Mouse (Mus musculus): Measurements from ENCODE around the gene Ss18l2.

Ss18l2 gene

DNA sequence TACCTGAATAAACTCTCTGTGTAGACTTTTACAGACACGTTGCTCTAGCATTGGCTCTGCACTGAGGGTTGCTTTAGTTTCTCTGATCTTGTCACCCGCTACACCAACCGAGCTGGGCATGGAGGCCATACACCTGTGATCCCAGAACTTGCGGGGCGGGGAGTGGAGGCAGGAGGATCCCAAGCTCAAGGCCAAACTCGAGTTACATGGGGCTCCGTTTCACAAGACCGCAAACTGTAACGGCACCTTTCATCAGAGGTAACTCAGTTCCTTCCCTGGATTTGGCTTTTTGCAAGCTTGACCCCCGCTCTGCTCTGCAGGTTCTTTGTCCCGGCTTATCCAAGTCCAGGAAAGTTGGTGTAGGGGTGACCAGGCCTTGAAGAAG lies 5.9 kb upstream of the Ss18l2 start:
- in situ Hi-C loops (cut with MboI): no loop called here

DNA sequence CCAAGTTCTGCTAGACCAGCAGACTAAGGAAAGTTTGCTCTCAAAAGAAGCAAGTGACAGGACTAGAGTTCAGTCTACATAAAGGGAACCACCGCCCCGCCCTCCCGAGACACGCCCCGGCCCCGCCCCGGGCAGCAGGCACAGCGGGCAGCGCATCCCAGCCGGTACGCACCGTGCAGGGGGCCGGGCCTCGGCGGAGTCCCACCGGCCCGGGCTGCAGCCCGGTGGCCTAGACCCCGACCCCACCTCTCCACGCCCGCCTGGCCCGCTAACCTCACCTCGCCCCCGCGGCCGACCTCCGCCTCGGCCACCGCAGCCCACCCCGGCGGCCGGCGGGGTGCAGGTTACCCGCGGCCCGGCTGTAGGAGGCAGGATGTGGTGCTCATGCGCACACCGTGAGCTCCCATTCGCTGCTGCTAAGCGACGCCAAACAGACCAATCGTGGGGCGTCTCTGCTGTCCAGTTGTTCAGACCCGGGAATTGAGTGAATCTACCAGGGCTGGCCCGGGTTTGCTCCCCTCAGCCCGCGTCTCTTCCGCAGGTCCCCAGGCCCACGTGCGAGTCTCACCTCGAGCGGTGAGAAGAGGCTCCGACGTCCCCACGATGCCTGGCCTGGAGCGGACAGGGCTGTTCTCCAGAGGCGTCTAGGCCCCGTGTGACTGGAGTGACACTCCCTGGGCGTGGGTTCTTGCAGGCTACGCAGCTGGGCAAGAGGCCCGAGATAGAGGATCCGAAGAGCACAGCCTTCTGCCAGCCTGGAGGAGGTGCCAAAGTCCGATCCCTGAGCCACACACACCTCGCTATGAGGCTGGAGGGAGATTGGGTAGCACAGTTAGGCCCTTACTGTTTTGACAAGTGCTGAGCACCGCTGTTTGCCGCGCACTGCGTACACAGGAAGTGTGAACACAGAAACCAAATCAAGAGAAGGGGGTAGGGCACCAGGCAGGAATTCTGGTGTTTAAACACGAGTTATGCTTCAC lies 5.2 kb upstream of the Ss18l2 start, which contains the start of gene Sec22c:
TSS of gene Sec22c (minus strand) at position 845 of the 980 bp plus-strand sequence.
- in situ Hi-C loops (cut with MboI): no loop called here

DNA sequence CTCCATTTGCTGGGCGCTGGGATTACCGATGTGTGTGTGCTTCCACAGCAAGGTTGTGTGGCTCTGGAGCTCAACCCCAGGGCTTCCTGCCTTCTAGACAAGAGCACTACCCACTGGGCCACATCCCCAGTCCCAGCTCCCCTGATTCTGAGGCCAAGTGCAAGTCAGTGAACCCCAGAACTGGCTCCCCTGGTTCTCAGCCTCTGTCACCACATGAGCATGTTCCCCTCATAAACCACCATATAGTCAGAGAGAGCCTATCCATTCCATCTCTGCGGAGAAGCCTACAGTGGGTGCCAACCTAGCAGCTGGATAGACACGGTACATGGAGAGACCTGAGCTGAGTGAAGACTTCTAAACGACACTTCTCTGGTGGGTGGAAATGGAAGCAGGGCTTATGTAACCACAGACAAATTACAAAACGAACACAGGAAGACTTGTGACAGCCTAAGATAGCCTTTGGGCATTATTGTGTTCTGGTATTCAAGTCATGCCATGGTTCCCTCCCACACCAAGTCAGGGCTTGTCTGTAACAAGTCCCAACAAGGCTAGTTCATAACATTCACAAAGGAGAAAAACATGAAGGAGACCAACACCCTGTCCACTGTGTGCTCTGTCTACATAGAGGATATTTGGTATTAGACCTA lies 4.0 kb upstream of the Ss18l2 start:
- in situ Hi-C loops (cut with MboI): no loop called here

DNA sequence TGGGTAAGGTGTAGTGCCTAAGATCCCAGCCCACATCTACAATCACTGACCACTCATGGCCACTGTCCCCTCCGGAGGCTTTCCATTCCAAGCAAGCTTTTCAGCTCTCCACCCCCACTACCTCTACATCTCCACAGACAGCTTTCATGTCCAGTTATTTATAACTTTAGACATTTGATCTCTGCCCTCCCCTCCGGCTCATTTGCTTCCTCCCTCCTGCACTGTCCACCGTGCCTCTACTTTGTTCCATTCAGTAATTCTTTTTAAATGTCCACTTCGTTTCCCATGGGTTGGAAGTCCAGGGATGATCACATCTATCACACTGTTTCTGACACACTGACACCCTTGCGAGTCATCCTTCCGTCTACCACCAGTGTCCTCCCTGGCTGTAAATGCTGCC lies 2.3 kb upstream of the Ss18l2 start:
- in situ Hi-C loops (cut with MboI): no loop called here

DNA sequence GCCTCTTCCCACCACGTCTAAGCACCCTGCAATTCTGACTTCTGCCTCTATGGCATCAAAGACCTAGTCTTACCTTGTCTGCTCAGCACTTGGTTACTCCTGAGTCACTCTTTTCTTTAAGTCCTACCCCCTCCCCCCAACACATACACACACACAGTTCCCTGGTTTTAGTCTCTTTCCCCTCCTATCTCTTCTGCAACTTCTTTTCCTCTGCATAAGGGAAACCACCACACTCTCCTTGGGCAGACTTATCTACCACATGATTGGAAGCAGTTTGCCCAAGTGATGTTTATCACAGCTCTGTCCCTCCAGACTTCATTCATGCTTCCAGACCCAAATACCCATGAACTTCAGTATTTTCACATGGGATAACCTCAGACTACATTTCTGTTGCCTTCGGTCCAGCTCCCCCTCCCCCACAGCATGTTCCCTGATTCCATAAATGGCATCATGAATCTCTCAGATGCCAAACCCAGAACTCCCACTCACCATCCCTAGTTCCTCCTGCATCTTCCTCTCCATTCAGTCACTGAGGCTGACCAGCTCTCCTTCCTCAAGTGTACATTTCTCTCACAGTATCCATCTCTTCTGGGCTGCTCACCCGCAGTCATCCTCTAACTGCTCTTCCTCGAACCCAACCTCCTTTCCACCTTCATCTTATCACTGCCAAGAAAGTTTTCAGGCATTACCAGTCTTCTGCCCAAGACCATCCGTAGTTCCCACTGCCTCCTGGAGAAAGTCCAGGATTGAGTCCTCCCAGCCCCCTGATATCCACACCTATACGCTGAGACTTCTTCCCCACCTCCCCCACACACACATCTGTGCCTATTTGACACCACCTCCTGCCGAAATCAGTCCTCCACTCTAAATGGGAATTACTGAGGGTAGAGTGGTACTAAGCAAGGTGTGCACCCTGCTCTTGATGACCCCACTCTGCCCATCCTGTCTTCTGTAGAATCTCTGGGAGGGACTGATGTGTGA lies 1.3 kb upstream of the Ss18l2 start:
- in situ Hi-C loops (cut with MboI): no loop called here

DNA sequence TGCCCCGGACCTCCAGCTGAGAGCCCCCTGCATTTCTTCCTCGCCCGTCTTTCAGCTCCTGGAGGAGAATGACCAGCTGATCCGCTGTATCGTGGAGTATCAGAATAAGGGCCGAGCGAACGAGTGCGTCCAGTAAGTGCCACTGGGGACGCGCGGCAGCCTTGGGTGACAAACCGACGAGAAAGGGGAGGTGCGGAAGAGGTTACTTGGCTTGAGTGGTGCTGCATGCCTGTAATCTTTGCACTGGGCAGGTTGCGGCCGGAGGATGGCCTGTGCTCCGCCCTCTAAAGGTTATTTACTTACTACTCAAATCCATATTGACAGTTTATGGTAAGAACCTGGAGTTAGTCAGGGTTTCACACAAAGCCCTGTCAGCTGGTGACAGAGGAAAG lies 451 bp downstream of the Ss18l2 start:
- in situ Hi-C loops (cut with MboI): no loop called here

DNA sequence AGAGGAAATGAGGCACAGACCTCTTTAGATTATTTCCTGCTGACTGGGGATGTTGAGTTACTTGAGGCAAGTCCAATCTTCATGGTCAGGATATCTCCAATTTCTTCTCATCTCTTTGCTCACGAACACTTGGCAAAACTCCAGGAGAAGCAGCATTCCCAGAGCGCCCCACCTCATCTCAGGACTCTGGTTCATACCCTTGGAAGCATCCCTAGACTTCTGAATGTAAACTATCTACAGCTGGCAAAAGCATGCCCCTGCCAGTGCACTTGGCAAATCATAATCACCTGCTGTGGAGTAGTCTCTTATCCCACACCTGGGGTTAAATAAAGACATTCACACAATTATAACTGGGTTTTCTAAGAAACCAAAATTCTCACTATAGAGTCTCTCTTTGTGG lies 6.9 kb downstream of the Ss18l2 start:
- in situ Hi-C loops (cut with MboI): no loop called here

DNA sequence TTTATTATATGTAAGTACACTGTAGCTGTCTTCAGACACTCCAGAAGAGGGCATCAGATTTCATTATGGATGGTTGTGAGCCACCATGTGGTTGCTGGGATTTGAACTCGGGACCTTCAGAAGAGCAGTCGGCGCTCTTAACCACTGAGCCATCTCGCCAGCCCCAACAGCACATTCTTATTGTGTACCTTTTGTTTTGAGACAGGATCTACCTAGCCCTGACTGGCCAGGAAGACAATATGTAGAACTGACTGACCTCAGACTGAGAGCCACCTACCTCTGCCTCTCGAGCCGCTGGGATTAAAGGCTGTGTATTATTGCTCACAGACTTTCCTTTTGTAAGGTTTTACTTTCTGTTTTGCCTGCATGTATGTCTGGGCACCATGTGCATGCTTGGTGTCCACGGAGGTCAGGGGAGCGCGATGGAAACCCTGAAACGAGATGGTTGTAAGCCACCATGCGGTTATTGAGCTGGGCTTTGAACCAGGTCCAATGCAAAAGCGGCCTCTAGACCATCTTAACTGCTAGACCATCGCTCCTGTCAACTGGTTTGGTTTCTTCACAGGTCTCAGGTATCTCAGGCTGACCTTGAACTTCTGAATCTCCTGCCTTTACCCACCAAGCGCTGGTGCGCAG lies 8.1 kb downstream of the Ss18l2 start:
- in situ Hi-C loops (cut with MboI): no loop called here

DNA sequence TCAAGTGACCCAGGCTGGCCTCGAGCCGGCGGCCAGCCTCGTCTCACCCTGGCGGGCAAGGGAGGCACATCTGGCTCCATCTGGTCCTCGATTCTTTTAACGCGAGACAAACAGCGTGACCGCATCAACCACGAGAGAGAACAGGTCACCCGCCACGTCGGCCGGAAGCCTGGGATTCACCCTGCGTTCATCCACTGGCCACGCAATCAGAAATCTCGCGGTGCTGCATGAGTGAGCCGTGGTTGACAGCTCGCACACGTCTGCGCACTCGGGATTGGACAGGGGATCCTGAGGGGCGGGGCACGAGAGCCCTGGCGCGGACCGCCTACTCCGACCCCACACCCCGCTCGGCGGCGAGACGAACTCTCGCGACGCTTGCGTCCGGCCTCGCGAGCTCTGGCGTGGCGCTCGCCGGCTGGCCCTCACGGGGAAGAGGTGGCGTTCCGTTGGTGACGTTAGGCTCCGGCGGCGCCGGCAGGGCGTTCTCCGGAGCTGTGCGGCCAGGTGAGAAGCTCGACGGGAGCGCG lies 8.7 kb downstream of the Ss18l2 start, which contains the start of gene Nktr:
TSS of gene Nktr (plus strand) at position 378 of the 527 bp plus-strand sequence.
- in situ Hi-C loops (cut with MboI): no loop called here

DNA sequence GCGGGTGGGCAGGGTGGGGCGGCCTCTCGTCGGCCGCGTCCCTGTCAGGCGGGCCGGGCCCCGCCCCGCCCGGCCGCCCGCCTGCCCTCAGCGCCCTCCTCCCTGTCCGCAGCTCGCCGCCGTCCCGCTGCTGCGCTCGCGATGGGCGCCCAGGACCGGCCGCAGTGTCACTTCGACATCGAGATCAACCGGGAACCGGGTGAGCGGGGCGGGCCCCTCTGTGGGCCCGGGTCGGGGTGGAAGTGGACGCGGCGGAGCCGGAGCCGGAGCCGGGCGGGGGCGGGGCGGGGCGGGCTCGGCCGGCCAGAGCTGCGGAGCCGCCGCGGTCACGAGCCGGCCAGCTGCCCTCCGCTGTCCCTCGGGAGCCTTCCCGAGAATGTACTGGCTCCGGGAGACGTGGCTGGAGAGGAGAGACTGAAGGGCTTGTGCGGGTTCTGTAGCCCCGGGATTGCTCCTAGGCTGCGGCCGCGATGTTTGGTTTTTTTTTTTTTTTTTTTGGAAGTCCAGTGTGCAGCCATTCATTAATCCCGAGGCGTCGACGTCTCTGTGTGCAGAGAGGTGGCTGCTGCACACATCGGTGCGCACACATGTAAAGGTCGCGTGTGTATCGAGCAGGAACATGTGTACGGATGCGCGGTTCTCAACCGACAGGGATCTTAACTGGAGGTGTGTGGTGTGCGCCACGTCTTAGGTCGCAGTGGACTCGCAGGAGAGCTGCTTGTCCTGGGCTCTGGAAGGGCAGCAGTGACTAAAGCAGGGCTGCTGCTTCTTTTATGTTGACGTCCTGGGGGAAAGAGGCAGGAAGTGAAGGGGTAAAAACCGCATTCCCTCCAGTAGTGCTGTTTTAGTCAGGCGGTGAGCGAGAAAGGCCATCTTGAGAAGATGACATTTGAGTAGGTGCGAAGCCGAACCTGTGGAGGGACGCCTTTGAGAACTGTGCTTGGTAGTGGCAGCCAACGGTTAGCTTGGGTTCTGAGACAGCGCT lies 9.5 kb downstream of the Ss18l2 start:
- in situ Hi-C loops (cut with MboI): no loop called here

DNA sequence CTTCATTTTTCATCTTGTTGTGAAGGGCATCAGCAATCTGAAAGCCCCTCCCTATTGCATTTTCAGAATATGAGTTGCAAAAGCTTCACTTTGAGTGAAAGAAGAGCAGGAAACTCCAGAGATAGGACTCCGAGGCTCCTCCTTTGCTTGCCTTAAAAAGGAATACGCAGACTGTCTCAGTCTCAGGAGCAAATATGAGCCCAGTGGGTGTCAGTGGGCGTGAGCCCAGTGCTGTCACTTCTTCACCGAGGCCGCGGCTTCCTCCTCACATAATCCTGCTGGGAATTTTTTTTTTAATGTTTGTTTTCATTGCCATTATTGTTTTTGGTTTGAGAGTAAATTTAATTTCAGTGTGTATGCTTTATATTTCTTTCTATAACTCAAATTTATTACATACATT lies 30.4 kb downstream of the Ss18l2 start:
- in situ Hi-C loops (cut with MboI): no loop called here

DNA sequence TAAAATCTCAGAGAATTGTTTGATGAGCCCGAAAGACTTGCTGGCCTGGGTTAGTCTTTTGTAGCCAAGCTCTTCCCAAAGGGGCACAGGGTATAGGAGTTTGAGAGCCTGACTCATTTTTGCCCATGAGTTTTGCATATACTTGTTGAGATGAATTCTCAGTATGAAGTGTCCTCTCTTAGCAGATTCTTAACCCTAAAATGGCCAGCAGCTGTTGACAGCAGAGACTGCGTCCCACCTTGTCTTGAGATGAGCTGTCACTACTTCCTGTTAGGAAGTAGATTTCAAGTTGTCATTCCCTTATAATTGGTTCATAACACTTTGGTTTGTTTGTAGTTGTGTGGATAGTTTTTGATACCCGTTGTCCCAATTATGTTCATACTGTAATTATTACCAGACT lies 31.0 kb downstream of the Ss18l2 start:
- in situ Hi-C loops (cut with MboI): no loop called here

DNA sequence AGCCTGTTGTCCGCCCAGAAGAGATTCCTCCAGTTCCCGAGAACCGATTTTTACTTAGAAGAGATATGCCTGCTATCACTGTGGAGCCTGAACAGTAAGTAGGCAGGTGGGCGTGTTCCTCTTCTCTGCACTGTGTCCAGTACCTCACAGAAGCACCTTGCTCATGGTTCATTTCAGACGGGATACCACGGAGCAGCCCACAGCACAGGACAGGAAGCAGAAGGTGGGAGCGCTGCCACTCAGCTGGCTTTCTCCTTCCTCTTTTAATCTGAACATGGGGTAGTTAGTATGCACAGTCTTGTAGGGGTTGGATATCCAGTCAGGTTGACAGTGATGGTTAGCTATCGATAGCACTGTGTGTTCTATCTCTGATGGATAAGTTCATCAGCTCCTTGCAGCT lies 33.9 kb downstream of the Ss18l2 start:
- in situ Hi-C loops (cut with MboI): no loop called here

DNA sequence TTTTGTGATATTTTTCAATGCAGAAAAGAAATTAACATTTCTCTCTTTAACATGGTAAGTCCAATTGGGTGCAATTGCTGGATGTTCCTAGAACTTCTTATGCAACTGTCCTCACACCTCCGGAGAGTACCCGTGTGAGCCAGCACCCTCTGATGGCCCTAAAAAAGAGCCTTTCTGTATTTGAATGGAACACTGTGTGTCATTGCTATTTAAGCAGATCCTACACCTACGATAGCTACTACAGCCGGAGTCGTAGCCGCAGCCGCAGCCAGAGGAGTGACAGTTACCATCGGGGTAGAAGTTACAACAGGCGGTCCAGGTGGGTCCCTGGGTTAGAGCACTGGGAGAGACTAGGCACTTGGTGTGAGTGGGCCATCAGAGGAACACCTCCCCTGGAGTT lies 42.6 kb downstream of the Ss18l2 start:
- in situ Hi-C loops (cut with MboI): no loop called here

DNA sequence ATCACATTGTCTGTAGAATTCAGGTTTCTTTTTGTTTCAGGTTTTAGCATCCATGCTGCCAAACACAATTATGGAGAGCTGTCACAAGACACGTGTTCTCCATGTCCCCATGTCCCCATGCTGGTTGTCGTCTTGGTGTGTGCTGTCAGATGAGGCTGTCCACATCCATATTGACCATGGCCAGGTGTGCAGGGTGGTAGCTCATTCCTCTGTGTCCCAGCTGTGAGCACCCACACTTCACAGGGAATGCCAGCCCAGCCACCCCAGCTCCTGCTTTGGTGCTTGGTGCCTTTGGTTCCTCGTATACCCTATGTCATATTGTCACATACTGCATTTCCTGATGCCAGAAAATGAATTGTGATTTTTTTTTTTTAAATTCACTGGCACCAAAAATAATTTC lies 44.5 kb downstream of the Ss18l2 start:
- in situ Hi-C loops (cut with MboI): no loop called here

DNA sequence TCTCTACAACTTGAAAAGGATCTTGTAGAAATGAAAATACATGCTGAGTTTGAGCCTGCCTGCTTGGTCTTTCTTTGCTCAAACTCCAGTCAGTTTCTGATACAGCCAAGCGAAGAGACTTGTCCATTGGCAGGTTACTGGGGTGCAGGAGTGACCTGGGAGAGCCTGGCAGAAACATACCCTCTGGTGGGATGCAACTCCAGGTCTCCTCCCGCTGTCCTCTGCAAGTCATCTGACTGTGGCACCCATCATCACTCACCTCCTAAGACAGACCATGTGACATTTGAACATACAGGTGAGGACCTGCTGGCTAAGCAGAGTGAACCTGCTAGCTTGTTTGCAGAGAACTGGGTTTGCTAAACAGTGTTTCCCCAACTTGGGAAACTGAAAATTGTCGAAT lies 46.7 kb downstream of the Ss18l2 start:
- in situ Hi-C loops (cut with MboI): no loop called here

DNA sequence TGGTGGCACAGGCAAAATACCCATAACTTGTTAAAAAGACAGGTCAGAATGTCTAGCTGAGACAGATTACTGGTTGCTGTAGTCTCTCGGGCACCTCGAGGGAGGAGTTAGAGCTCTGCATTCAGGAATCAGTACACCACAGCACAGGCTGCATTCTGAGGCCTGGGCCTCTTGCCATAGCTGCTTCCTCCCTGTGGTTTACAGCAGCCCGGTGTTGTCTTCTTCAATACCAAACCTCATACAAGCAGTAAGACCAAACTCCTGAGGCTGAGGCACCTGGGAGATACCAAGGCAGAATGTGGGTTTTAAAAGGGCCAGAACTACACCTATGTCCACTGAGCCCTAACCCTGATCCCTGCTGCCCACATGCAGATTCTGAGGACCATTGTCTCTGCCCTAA lies 47.3 kb downstream of the Ss18l2 start:
- in situ Hi-C loops (cut with MboI): no loop called here

DNA sequence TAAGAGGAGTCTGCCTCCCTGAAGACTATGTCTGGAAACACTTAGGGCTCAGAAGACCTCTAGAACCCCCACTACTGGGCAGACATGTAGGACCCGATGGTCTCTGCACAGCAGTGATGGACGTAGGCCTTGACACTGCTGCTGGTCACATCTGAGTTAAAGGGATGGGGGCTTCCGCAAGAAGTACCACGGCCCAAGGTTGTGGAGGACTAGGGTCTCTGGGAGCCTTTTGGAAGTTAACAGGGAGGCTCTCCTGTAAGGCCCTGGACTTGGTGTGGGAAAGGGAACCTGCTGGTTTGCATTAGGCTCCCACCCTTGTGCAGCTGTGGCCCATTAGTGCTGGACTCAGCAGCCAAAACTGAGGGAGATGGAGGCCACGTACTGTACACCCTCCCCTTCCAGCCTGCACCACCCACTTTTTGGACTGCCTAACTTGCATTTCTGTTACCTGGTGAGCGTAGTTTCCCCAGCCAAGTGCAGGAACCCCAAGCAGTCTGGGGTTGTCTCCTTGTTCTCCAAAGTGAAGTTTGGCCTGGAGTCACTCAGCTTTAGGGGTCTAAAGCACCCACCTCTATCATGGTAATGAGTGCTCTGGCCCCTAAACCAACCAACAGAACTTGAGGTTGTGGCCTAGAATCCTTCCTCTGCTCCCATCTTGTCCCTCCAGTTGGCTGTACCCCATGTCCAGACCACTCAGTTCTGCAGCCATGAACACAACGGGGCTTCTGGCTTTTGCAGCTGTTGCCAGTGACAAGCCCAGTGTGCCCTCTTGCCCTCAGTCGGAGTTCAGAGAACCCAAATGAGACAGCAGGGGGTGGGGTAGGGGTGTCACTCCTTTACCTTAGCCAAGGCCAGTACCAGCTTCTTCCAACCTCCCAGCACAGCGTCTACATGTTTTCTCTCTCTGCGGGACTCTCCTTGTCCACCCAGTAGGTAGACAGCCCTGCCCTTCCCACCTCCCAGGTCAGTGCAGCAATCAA lies 48.0 kb downstream of the Ss18l2 start:
- in situ Hi-C loops (cut with MboI): no loop called here

All from mature B cell (primary cell).